In genomic region chr10:39958266-39958665, GRCm38 (mm10) we compare ENCODE assay signal across 12 mouse cellular contexts. TPM values are rescaled to one million over a fixed set of nuclear protein-coding genes. Genes with fewer than 3 reads are reported as not detected.
DNase-seq lines count a peak whose midpoint lies in the region; TF ChIP-seq lines count a peak whose summit lies in the region.
"Had no signal": no experiment of that assay in that cellular context is flagged by ENCODE, and none has a peak within 500 bp of the region (broad histone marks: within the 10 kb centered on the region; RNA-seq: fewer than 3 reads in every experiment).

No protein-coding gene starts in this region.

- H3K4me3 ChIP-seq in MEL (ENCODE audit: control insufficient read depth in 1 of 2, insufficient read depth in 1 of 2, low read depth in 2 of 2, low read length in 2 of 2) = no peak overlapping the region
- H3K4me3 ChIP-seq: erythroblast, embryonic 14.5 days had no signal

- DNase-seq in heart, adult 11 months = peak; percentile 3
- DNase-seq in heart, postnatal 36 days = no peak
- DNase-seq in left cerebral cortex, postnatal 14 days (ENCODE audit: low spot score in 2 of 2) = peak; percentile 23 to 39
- no peak for DNase-seq in left cerebral cortex, adult 8-10 months (ENCODE audit: low spot score in 2 of 2)
- DNase-seq in MEL (ENCODE audit: low read depth, low spot score) = peak; percentile 54
- DNase-seq in heart, postnatal 10 days = peak; percentile 28 to 33
- DNase-seq in adrenal gland, adult 2 months = no peak
- no peak for DNase-seq in thymus, adult 18-20 months

- H3K27ac ChIP-seq in MEL (ENCODE audit: control insufficient read depth, low read depth, low read length) = no peak overlapping the region

- H3K36me3 ChIP-seq in MEL (ENCODE audit: control insufficient read depth in 1 of 2, insufficient read depth in 2 of 2, low read length in 2 of 2) = peaks cover 0 to 5% of the 10 kb centered on the region in 2 experiments; a peak in 2 of 4 replicates
- H3K36me3 ChIP-seq: G1E had no signal

- H3K4me1 ChIP-seq in MEL (ENCODE audit: control insufficient read depth in 1 of 2, insufficient read depth in 2 of 2, low read length in 2 of 2) = peaks cover 0 to 6% of the 10 kb centered on the region in 2 experiments; a peak in 2 of 4 replicates

- H3K9me3 ChIP-seq in MEL (replicated peaks; ENCODE audit: insufficient read depth, low read length) = no peaks in the 10 kb centered on the region
- H3K9me3 ChIP-seq: G1E had no signal

- no peak for TF ChIP-seq EP300 in MEL (IDR thresholded peaks at IDR 0.05; ENCODE audit: low read depth in 1 of 2, low read length in 2 of 2)

- peak; percentile 83 for TF ChIP-seq RAD21 in MEL (IDR thresholded peaks at IDR 0.05; ENCODE audit: low read depth, low read length)

- no peaks in the 10 kb centered on the region for H3K79me2 ChIP-seq in MEL (ENCODE audit: control insufficient read depth, insufficient read depth, low read length, poor library complexity)

- TF ChIP-seq POLR2A in MEL (IDR thresholded peaks at IDR 0.05; ENCODE audit: control insufficient read depth in 1 of 2, insufficient read depth in 1 of 2, low read depth in 1 of 2, low read length in 2 of 2, poor library complexity in 1 of 2) = no peak

- H3K27me3 ChIP-seq in MEL (ENCODE audit: control insufficient read depth in 1 of 2, insufficient read depth in 2 of 2, low read length in 2 of 2) = no peaks in the 10 kb centered on the region; a peak in 1 of 4 replicates

- intact Hi-C loops in heart, postnatal 36 days (cut with DNase I) = loop anchor here (2.0 to 5.0 kb wide), 3 partner anchors 84 to 787 kb away; no protein-coding TSS in a partner anchor
- intact Hi-C loops in left cerebral cortex, postnatal 14 days (cut with DNase I) = loop anchor here (2.0 to 5.0 kb wide), 2 partner anchors 69 to 255 kb away; partner anchors contain the start of gene Mfsd4b1
- intact Hi-C loops in heart, postnatal 10 days (cut with DNase I) = loop anchor here (2.0 to 5.0 kb wide), 3 partner anchors 59 to 421 kb away; partner anchors contain the start of gene Mfsd4b4

- TF ChIP-seq CTCF in MEL (IDR thresholded peaks at IDR 0.05 in 2 of 3, conservative IDR thresholded peaks at IDR 0.05 in 1 of 3; ENCODE audit: control insufficient read depth in 1 of 3, insufficient read depth in 1 of 3, low read depth in 2 of 3, low read length in 3 of 3, poor library complexity in 1 of 3, severe bottlenecking in 1 of 3) = peak in 2 of 3 experiments; percentile 20 to 78; a peak in 2 of 6 replicates

- H3K9ac ChIP-seq in MEL (ENCODE audit: control insufficient read depth, low read depth, low read length, poor library complexity, severe bottlenecking) = no peak overlapping the region

TF ChIP-seq in MEL, 35 proteins besides CTCF, POLR2A, EP300 and RAD21:
- TF ChIP-seq GABPA (IDR thresholded peaks at IDR 0.05; ENCODE audit: low read depth, low read length) = no peak
- TF ChIP-seq TCF12 (IDR thresholded peaks at IDR 0.05; ENCODE audit: low read depth, low read length) = no peak
- TF ChIP-seq TBP (IDR thresholded peaks at IDR 0.05; ENCODE audit: low read depth, low read length) = no peak
- TF ChIP-seq SMC3 (IDR thresholded peaks at IDR 0.05; ENCODE audit: low read depth, low read length) = peak; percentile 70
- peak; percentile 58; the same call in 1 of the 2 replicates for TF ChIP-seq ZC3H11A (IDR thresholded peaks at IDR 0.05; ENCODE audit: low read depth, low read length)
- TF ChIP-seq MAX (IDR thresholded peaks at IDR 0.05; ENCODE audit: low read length) = no peak
- TF ChIP-seq POLR2AphosphoS5 (IDR thresholded peaks at IDR 0.05; ENCODE audit: borderline replicate concordance, low read depth, low read length) = no peak
- TF ChIP-seq ZNF384 (IDR thresholded peaks at IDR 0.05; ENCODE audit: low read depth, low read length) = no peak

RNA-seq across cellular contexts. Expression of gene Mfsd4b3, which starts 1.7 kb away (rescaled TPM):
- total RNA-seq in heart, postnatal 36 days (2021) = 1 to 10 TPM; 5.3 to 6.7 TPM
- total RNA-seq in left cerebral cortex, postnatal 14 days (2021) = under 1 TPM in 1 of 2 experiments, not detected in 1; 0.20 TPM
- under 1 TPM in 2 of 4 experiments, not detected in 2; 0.21 to 0.46 TPM for total RNA-seq in left cerebral cortex, adult 8-10 months (2022)
- total RNA-seq in MEL (2012; rRNA removed) = not detected in 2 replicates
- not detected for polyA plus RNA-seq in MEL (2012; ENCODE audit: insufficient read depth in 1 of 2, insufficient read length in 2 of 2, low read depth in 1 of 2, low replicate concordance in 2 of 2, missing spikeins in 1 of 2)
- total RNA-seq in heart, postnatal 10 days (2021) = 1 to 10 TPM in 1 of 2 experiments, under 1 TPM in 1; 0.93 to 1.6 TPM
- total RNA-seq in adrenal gland, adult 2 months (2021) = 1 to 10 TPM; 3.9 to 9.7 TPM
- 2.0 and 2.9 TPM in 2 replicates for polyA plus RNA-seq in adrenal gland, adult 2 months (2012; rRNA removed)
- total RNA-seq: left cerebral cortex, adult 18-20 months; megakaryocyte-erythroid progenitor cell, adult 5-6 weeks had no signal
- polyA plus RNA-seq: erythroblast, embryonic 14.5 days; G1E had no signal

RNA-seq across cellular contexts. Expression of gene Mfsd4b5, which starts 28.2 kb away (rescaled TPM):
- total RNA-seq in heart, postnatal 36 days (2021) = under 1 TPM; 0.42 to 0.49 TPM
- under 1 TPM; 0.25 to 0.33 TPM for total RNA-seq in left cerebral cortex, postnatal 14 days (2021)
- under 1 TPM in 3 of 4 experiments, not detected in 1; 0.25 to 0.44 (median 0.27) TPM for total RNA-seq in left cerebral cortex, adult 8-10 months (2022)
- total RNA-seq in MEL (2012; rRNA removed) = not detected in 2 replicates
- not detected for polyA plus RNA-seq in MEL (2012; ENCODE audit: insufficient read depth in 1 of 2, insufficient read length in 2 of 2, low read depth in 1 of 2, low replicate concordance in 2 of 2, missing spikeins in 1 of 2)
- under 1 TPM; 0.30 to 0.50 TPM for total RNA-seq in heart, postnatal 10 days (2021)
- total RNA-seq in adrenal gland, adult 2 months (2021) = 1 to 10 TPM; 1.0 to 1.2 TPM
- polyA plus RNA-seq in adrenal gland, adult 2 months (2012; rRNA removed) = 0.40 and 0.43 TPM in 2 replicates
- total RNA-seq: megakaryocyte-erythroid progenitor cell, adult 5-6 weeks had no signal
- polyA plus RNA-seq: erythroblast, embryonic 14.5 days; G1E had no signal

RNA-seq across cellular contexts. Expression of gene Mfsd4b2, which starts 31.5 kb away (rescaled TPM):
- under 1 TPM in 1 of 2 experiments, not detected in 1; 0.11 TPM for total RNA-seq in heart, postnatal 36 days (2021)
- under 1 TPM; 0.19 to 0.33 TPM for total RNA-seq in left cerebral cortex, postnatal 14 days (2021)
- total RNA-seq in left cerebral cortex, adult 8-10 months (2022) = under 1 TPM; 0.28 to 0.61 (median 0.36) TPM
- total RNA-seq in MEL (2012; rRNA removed) = not detected in 2 replicates
- polyA plus RNA-seq in MEL (2012; ENCODE audit: insufficient read depth in 1 of 2, insufficient read length in 2 of 2, low read depth in 1 of 2, low replicate concordance in 2 of 2, missing spikeins in 1 of 2) = not detected
- under 1 TPM; 0.14 to 0.20 TPM for total RNA-seq in heart, postnatal 10 days (2021)
- total RNA-seq in adrenal gland, adult 2 months (2021) = under 1 TPM; 0.32 to 0.41 TPM
- 0.03 TPM in 1 of 2 replicates, not detected in the other for polyA plus RNA-seq in adrenal gland, adult 2 months (2012; rRNA removed)
- total RNA-seq: megakaryocyte-erythroid progenitor cell, adult 5-6 weeks had no signal
- polyA plus RNA-seq: erythroblast, embryonic 14.5 days; G1E had no signal

RNA-seq across cellular contexts. Expression of gene Mfsd4b4, which starts 59.2 kb away (rescaled TPM):
- 1 to 10 TPM; 3.4 to 3.5 TPM for total RNA-seq in heart, postnatal 36 days (2021)
- total RNA-seq in left cerebral cortex, postnatal 14 days (2021) = 1 to 10 TPM; 6.8 to 7.1 TPM
- total RNA-seq in left cerebral cortex, adult 8-10 months (2022) = 10 to 100 TPM in 1 of 4 experiments, 1 to 10 TPM in 3; 8.7 to 10.0 (median 9.0) TPM
- total RNA-seq in MEL (2012; rRNA removed) = 0.04 TPM in 1 of 2 replicates, not detected in the other
- polyA plus RNA-seq in MEL (2012; ENCODE audit: insufficient read depth in 1 of 2, insufficient read length in 2 of 2, low read depth in 1 of 2, low replicate concordance in 2 of 2, missing spikeins in 1 of 2) = not detected
- 1 to 10 TPM; 3.3 to 3.8 TPM for total RNA-seq in heart, postnatal 10 days (2021)
- total RNA-seq in adrenal gland, adult 2 months (2021) = 10 to 100 TPM in 1 of 2 experiments, 1 to 10 TPM in 1; 5.0 to 11.5 TPM
- 2.6 and 2.8 TPM in 2 replicates for polyA plus RNA-seq in adrenal gland, adult 2 months (2012; rRNA removed)
- polyA plus RNA-seq: erythroblast, embryonic 14.5 days had no signal

Comparison
In these comparisons a context has a peak if more than half of its experiments do, and no peak if none do; other contexts are left out.
1. DNase-seq: peak in heart, adult 11 months (single experiment), left cerebral cortex, postnatal 14 days (2 of 2), MEL (single experiment) and heart, postnatal 10 days (2 of 2); none in heart, postnatal 36 days (0 of 2), left cerebral cortex, adult 8-10 months (0 of 2), adrenal gland, adult 2 months (single experiment) and thymus, adult 18-20 months (0 of 2).